Mouse (Mus musculus): ENCODE data around the gene Lhfpl3. TPM values are rescaled to one million over a fixed set of nuclear protein-coding genes. Genes with fewer than 3 reads are reported as not detected.

Lhfpl3 gene
- total and polyA plus RNA-seq, 3 experiments = 0.04 TPM; not detected in 2

DNA sequence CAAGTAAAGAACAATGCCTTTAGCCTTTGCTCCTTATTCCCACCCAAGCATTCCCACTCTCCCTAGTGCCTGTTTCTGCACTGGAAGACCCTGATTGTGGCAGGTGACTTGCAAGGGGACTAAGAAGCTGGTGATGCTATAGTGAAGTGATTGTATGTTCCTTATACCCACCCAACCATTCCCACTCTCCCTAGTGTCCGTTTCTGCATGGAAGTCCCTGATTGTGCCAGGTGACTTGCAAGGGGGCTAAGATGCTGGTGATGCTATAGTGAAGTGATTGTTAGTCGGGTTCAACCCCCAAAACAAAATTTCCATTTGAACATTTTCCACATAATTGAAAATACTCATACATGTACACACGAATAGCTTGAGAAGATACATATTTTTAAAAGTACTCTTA, 151.4 kb downstream of the Lhfpl3 start:
- Histone ChIP-seq H3K79me2 (replicated peaks; ENCODE audit: control insufficient read depth, insufficient read depth, low read length) (no peaks in the 10 kb centered on the region), H3K27ac (no peak overlapping the region), H3K4me1 (ENCODE audit: control insufficient read depth, insufficient read depth, low read length) (no peaks in the 10 kb centered on the region), H3K27me3 (ENCODE audit: control insufficient read depth, insufficient read depth, low read length) (no peaks in the 10 kb centered on the region), H3K4me3 (no peak overlapping the region), H3K36me3 (ENCODE audit: control insufficient read depth, insufficient read depth, low read length) (no peaks in the 10 kb centered on the region), H3K9ac (ENCODE audit: low read depth, low read length) (no peak overlapping the region)
- WGBS = 67% methylated on average over 3 of the region's 3 CpGs
- intact Hi-C loops (cut with DNase I) = no loop called here
- DNase-seq = no peak
- TF ChIP-seq EP300 (IDR thresholded peaks at IDR 0.05; ENCODE audit: insufficient read depth, low read depth, low read length) = no peak
- no peak for TF ChIP-seq CTCF (IDR thresholded peaks at IDR 0.05)
- TF ChIP-seq POLR2A (IDR thresholded peaks at IDR 0.05; ENCODE audit: insufficient read depth, low read depth, low read length) = no peak

DNA sequence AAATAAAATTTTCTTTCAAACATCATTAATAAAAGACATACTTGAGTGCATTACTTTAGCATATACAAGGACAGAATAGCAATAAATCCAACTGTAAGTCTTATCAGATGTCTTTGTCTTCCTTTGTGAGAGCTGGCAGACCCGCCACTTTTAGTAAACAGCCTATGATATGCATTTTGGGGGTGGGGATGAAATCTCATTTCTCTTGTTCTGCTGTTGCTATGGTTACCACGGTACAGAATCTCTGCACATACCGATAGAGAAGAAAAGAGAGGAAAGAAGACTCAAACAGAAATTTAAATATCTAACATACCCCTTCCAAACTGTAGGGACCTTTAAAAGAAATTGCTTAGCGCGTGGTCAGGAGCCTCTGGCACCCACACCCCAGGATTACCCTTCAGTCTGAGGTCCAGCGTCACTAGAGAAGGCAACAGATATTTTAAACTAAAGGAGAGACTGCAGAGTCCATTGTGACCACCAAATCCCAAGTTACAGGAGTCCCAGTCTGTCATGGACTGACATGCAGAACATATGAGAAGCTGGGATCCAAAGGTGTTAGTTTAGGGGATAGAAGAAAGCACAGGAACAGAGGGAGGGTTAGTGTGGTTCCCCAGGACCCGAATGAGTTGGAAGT, 151.9 kb downstream of the Lhfpl3 start:
- WGBS = 76% methylated on average over 7 of the region's 7 CpGs
- Histone ChIP-seq H3K4me1 (ENCODE audit: control insufficient read depth, insufficient read depth, low read length) (no peaks in the 10 kb centered on the region), H3K36me3 (ENCODE audit: control insufficient read depth, insufficient read depth, low read length) (no peaks in the 10 kb centered on the region), H3K4me3 (no peak overlapping the region), H3K9ac (ENCODE audit: low read depth, low read length) (no peak overlapping the region), H3K27me3 (ENCODE audit: control insufficient read depth, insufficient read depth, low read length) (no peaks in the 10 kb centered on the region), H3K79me2 (replicated peaks; ENCODE audit: control insufficient read depth, insufficient read depth, low read length) (no peaks in the 10 kb centered on the region), H3K27ac (no peak overlapping the region)
- no peak for DNase-seq
- intact Hi-C loops (cut with DNase I) = no loop called here
- TF ChIP-seq CTCF (IDR thresholded peaks at IDR 0.05) (no peak), EP300 (IDR thresholded peaks at IDR 0.05; ENCODE audit: insufficient read depth, low read depth, low read length) (no peak), POLR2A (IDR thresholded peaks at IDR 0.05; ENCODE audit: insufficient read depth, low read depth, low read length) (no peak)

DNA sequence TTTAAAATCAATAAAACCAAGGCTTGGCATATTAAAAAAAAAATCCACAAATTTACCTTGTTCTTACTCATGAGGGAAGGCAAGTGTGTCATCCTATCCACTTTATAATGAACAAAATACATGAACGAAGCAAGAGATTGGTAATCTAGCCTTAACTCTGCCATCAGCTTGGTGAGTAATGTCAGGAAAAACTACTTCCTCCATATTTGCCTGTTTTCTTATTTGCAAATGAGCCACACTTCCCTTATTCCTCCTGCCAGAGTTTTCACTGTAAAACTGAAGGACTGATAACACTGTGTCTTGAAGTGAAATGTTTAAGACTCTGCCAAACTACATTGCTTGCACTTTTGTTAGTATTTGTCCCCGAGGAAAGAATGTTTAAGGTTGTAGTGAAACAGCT, 152.7 kb downstream of the Lhfpl3 start:
- Histone ChIP-seq H3K36me3 (ENCODE audit: control insufficient read depth, insufficient read depth, low read length) (no peaks in the 10 kb centered on the region), H3K27me3 (ENCODE audit: control insufficient read depth, insufficient read depth, low read length) (no peaks in the 10 kb centered on the region), H3K27ac (no peak overlapping the region), H3K4me1 (ENCODE audit: control insufficient read depth, insufficient read depth, low read length) (no peaks in the 10 kb centered on the region), H3K79me2 (replicated peaks; ENCODE audit: control insufficient read depth, insufficient read depth, low read length) (no peaks in the 10 kb centered on the region), H3K4me3 (no peak overlapping the region), H3K9ac (ENCODE audit: low read depth, low read length) (no peak overlapping the region)
- TF ChIP-seq EP300 (IDR thresholded peaks at IDR 0.05; ENCODE audit: insufficient read depth, low read depth, low read length) (no peak), POLR2A (IDR thresholded peaks at IDR 0.05; ENCODE audit: insufficient read depth, low read depth, low read length) (no peak), CTCF (IDR thresholded peaks at IDR 0.05) (no peak)
- DNase-seq = no peak
- WGBS = 52% methylated on average over 2 of the region's 2 CpGs
- intact Hi-C loops (cut with DNase I) = no loop called here

DNA sequence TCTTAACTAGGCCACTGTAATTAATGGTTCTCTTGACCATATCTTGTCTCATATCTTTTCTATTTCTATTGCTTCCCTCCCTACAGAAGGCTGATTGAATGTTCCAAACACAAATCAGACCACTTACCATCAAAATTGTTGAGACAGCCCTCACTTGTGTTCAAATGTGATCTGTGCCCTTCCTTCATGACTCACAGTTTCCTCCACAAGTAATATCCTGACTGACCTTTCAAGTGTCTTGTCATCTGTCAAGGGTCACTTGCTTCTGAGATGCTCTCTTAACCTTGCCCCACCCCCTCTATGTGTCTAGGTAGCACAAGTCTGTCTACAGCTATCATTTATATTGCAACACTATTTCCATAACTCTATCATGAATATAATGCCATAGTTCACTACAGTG, 154.1 kb downstream of the Lhfpl3 start:
- intact Hi-C loops (cut with DNase I) = no loop called here
- Histone ChIP-seq H3K27ac (no peak overlapping the region), H3K4me3 (no peak overlapping the region), H3K9ac (ENCODE audit: low read depth, low read length) (no peak overlapping the region), H3K79me2 (replicated peaks; ENCODE audit: control insufficient read depth, insufficient read depth, low read length) (no peaks in the 10 kb centered on the region), H3K27me3 (ENCODE audit: control insufficient read depth, insufficient read depth, low read length) (no peaks in the 10 kb centered on the region), H3K4me1 (ENCODE audit: control insufficient read depth, insufficient read depth, low read length) (no peaks in the 10 kb centered on the region), H3K36me3 (ENCODE audit: control insufficient read depth, insufficient read depth, low read length) (no peaks in the 10 kb centered on the region)
- TF ChIP-seq EP300 (IDR thresholded peaks at IDR 0.05; ENCODE audit: insufficient read depth, low read depth, low read length) = no peak
- TF ChIP-seq POLR2A (IDR thresholded peaks at IDR 0.05; ENCODE audit: insufficient read depth, low read depth, low read length) = no peak
- TF ChIP-seq CTCF (IDR thresholded peaks at IDR 0.05) = no peak
- DNase-seq = no peak

DNA sequence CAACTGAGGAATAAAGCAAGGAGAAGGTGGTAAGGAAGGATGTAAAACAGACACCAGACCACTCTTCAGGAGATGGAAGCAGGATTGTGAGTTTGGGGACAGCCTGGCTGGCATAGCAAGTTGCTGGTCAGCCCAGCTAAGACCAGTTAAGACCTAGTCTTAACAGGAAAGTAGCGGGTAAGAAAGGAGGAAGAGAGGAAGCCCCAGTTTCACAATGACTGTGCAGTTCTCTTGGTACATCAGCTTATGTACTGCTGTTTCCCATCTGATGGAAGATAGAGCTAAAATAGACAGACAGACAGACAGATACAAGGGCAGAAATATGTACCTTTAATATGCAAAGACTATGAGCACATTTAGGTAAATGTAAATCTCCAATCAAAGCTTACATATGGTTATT, 171.3 kb downstream of the Lhfpl3 start:
- H3K4me1 ChIP-seq (ENCODE audit: control insufficient read depth, insufficient read depth, low read length) = no peaks in the 10 kb centered on the region; the same call in 1 of the 2 replicates
- H3K79me2 ChIP-seq (replicated peaks; ENCODE audit: control insufficient read depth, insufficient read depth, low read length) = no peaks in the 10 kb centered on the region
- H3K36me3 ChIP-seq (ENCODE audit: control insufficient read depth, insufficient read depth, low read length) = no peaks in the 10 kb centered on the region; the same call in 1 of the 2 replicates
- WGBS = 44% methylated on average over 1 of the region's 1 CpGs
- H3K4me3 ChIP-seq = no peak overlapping the region
- H3K27ac ChIP-seq = no peak overlapping the region
- H3K9ac ChIP-seq (ENCODE audit: low read depth, low read length) = no peak overlapping the region
- TF ChIP-seq POLR2A (IDR thresholded peaks at IDR 0.05; ENCODE audit: insufficient read depth, low read depth, low read length) (no peak), CTCF (IDR thresholded peaks at IDR 0.05) (no peak), EP300 (IDR thresholded peaks at IDR 0.05; ENCODE audit: insufficient read depth, low read depth, low read length) (no peak)
- intact Hi-C loops (cut with DNase I) = no loop called here
- DNase-seq = no peak
- no peaks in the 10 kb centered on the region for H3K27me3 ChIP-seq (ENCODE audit: control insufficient read depth, insufficient read depth, low read length)

DNA sequence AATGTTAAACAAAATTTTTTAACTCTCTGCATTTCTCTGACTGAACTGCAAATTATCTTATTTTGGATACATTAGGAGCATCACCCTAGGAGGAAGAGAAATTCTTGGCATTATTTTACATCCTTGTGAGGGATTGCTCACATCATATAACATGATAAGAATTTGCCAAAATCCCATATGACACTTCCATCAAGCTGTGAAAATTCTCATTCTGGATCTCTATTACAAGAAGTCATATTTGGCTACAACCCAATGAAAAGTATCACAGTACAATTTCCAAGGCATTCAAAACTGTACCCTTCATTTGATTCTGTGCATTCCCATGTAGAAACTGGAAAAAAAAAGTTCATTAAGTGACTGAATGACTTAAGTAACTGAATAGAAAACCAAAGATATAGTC, 180.3 kb downstream of the Lhfpl3 start:
- Histone ChIP-seq H3K9ac (ENCODE audit: low read depth, low read length) (no peak overlapping the region), H3K4me1 (ENCODE audit: control insufficient read depth, insufficient read depth, low read length) (no peaks in the 10 kb centered on the region), H3K36me3 (ENCODE audit: control insufficient read depth, insufficient read depth, low read length) (no peaks in the 10 kb centered on the region), H3K4me3 (no peak overlapping the region), H3K27me3 (ENCODE audit: control insufficient read depth, insufficient read depth, low read length) (no peaks in the 10 kb centered on the region), H3K27ac (no peak overlapping the region), H3K79me2 (replicated peaks; ENCODE audit: control insufficient read depth, insufficient read depth, low read length) (no peaks in the 10 kb centered on the region)
- no peak for DNase-seq
- intact Hi-C loops (cut with DNase I) = no loop called here
- no peak for TF ChIP-seq EP300 (IDR thresholded peaks at IDR 0.05; ENCODE audit: insufficient read depth, low read depth, low read length)
- TF ChIP-seq POLR2A (IDR thresholded peaks at IDR 0.05; ENCODE audit: insufficient read depth, low read depth, low read length) = no peak
- no peak for TF ChIP-seq CTCF (IDR thresholded peaks at IDR 0.05)

Data from heart, adult 2 months (tissue).